Mouse (Mus musculus) limb, embryonic 15.5 days (tissue): Measurements from ENCODE around the gene Klhl29. TPM values are rescaled to one million over a fixed set of nuclear protein-coding genes. Genes with fewer than 3 reads are reported as not detected.
A peak's percentile ranks its signal among the peaks of the same experiment; 100 is the strongest.

Experiments used
- ATAC-seq: fragments of 200-750 bp; cut with Nextera tagmentation; 2 replicates; pipeline ENCODE4 v1.8.0; 2017; ENCODE audit warnings: low read depth, moderate TSS enrichment; ENCODE audit not compliant: insufficient number of reproducible peaks, low FRiP score, low TSS enrichment
- H3K27ac ChIP-seq: fragments of 300-500 bp; sonication (generic); 2 replicates; pipeline ENCODE4 v1.5.1; 2015; ENCODE audit warnings: moderate library complexity, mild to moderate bottlenecking, inconsistent platforms
- H3K27me3 ChIP-seq: fragments of 300-500 bp; sonication (generic); 2 replicates; pipeline ENCODE4 v1.6.1; 2015; ENCODE audit warnings: inconsistent platforms
- H3K36me3 ChIP-seq: fragments of 300-500 bp; sonication (generic); 2 replicates; pipeline ENCODE4 v1.6.1; 2015; ENCODE audit warnings: inconsistent platforms
- H3K4me1 ChIP-seq: fragments of 300-500 bp; sonication (generic); 2 replicates; pipeline ENCODE4 v1.6.1; 2015; ENCODE audit warnings: inconsistent platforms
- H3K4me2 ChIP-seq: fragments of 300-500 bp; sonication (generic); 2 replicates; pipeline ENCODE4 v1.6.1; 2015; ENCODE audit warnings: mild to moderate bottlenecking, inconsistent platforms
- H3K4me3 ChIP-seq: fragments of 300-500 bp; sonication (generic); 2 replicates; pipeline ENCODE4 v1.5.1; 2015; ENCODE audit warnings: mild to moderate bottlenecking, inconsistent platforms
- H3K9ac ChIP-seq: fragments of 300-500 bp; sonication (generic); 2 replicates; pipeline ENCODE4 v1.6.1; 2015; ENCODE audit warnings: inconsistent platforms
- H3K9me3 ChIP-seq: fragments of 300-500 bp; sonication (generic); 2 replicates; pipeline ENCODE4 v1.6.1; 2016; ENCODE audit warnings: inconsistent platforms
- WGBS: fragments of 180-500 bp; shearing (Covaris S2); methylation state at CpG from one replicate; pipeline ENCODE4 v1.1.7; 2015; 5-methylcytosine and 5-hydroxymethylcytosine counted together
- polyA plus RNA-seq: library from polyadenylated mRNA; unstranded; fragments of >200 nt; fragmentation: Nextera tagmentation; extraction: Ambion mirVana; gene quantifications from 2 replicates; pipeline ENCODE4 v1.2.1, GENCODE M21; 2015

Gene Klhl29
- polyA plus RNA-seq, result 1.3 and 2.2 TPM in 2 replicates

DNA sequence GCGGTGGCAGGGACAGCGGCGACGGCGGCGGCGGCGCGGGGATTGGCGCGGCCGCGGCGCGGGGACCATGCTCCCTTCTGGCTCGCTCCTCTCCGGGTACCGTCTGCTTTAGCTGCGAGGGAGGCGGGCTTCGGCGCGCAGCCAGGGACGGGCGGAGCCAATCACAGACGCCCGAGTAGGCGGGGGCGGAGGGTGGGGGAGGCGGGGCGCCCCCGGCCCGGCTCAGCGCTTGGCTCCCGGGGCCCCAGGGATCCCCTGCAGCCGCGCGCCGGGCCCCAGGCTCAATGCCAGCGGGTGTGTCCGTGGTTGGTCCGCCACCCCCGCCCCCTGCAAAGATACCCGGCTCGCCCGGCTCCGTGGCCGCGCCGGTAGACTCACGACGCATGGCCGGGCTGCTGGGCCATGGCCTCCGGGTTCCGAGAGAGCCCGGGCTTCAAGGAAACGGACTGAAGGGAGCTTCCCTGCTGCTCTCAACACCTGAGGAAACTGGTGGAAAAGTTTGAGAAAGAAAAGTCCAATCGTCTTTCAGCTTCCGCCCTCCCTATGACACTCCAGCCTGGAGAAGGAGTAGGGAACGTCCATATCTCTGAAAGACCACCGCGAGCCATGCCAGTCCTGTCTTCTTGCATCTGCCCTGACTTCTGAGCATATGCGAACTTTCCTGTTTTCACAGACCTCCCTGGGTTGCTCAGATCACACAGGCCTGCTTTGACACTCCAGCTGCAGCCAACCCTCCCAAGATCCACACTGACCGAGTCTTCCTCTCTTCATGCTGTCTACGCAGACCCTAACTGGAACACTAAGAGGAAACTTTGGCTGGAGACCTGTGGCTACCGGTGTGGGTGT lies at the start of gene Klhl29:
TSS of gene Klhl29 (minus strand) at position 67 of the 846 bp plus-strand sequence.
- 2% methylated on average over 61 of the region's 66 CpGs for WGBS
- no peaks in the 10 kb centered on the region for H3K27me3 ChIP-seq
- no peaks in the 10 kb centered on the region for H3K9me3 ChIP-seq

DNA sequence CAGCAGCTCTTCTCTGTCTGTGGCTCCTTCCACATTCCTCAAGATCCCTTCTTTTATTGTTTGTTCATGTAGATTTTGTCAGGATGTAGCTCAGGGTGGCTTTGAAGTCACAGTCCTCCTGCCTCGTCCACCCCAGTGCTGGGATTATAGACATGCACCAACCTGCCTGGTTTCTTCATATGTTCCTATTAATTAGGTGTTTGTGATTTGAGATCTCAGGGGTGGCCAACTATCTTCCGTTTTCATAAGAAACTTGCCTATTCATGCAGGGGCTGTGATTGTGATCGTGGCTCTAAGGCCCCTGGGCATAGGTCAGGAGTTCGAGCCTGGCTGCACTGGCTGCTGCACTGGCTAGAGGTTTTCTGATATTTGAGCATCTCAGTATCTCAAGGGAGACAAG lies 49.8 kb upstream of the Klhl29 start:
- H3K9ac ChIP-seq, result no peak overlapping the region
- no peak overlapping the region for H3K27ac ChIP-seq
- no peak overlapping the region for H3K4me2 ChIP-seq
- WGBS, result 53% methylated on average over 4 of the region's 4 CpGs
- H3K4me3 ChIP-seq, result no peak overlapping the region
- no peaks in the 10 kb centered on the region for H3K36me3 ChIP-seq
- no peak for ATAC-seq
- no peaks in the 10 kb centered on the region for H3K4me1 ChIP-seq
- H3K27me3 ChIP-seq, result no peaks in the 10 kb centered on the region
- no peaks in the 10 kb centered on the region for H3K9me3 ChIP-seq

More for the DNA sequence above, at the start of gene Klhl29:
- Histone ChIP-seq H3K9ac (peak within 1 kb of the TSS; percentile 82), H3K36me3 (no peaks in the 10 kb centered on the region), H3K4me2 (peak within 1 kb of the TSS; percentile 96), H3K27ac (peak within 1 kb of the TSS; percentile 89), H3K4me3 (peak within 1 kb of the TSS; percentile 92), H3K4me1 (peaks cover 20% of the 10 kb centered on the region)
- peak; percentile 90 for ATAC-seq

DNA sequence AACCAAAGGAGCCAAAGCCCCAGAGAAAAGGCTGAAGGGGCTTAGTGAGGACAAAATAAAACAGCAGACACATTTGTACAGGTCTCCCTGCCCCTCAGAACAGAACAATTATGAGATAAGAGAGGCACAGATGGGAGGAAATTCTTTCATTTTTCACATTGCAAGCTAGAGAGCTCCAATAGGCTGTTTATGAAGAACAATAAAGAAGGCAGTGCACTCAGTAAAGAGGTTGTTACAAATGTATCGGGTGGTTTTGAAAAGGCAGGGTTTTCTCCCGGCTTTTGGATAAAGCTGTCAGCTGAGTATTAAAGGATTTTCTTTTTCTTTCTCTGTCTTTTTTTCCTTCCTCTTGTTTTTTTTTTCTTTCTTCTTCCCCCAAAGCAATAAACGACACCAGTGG lies 40.3 kb upstream of the Klhl29 start:
- Histone ChIP-seq H3K27me3 (no peaks in the 10 kb centered on the region), H3K27ac (no peak overlapping the region), H3K9me3 (no peaks in the 10 kb centered on the region), H3K4me3 (no peak overlapping the region), H3K4me2 (no peak overlapping the region), H3K4me1 (peaks cover 12% of the 10 kb centered on the region), H3K36me3 (no peaks in the 10 kb centered on the region), H3K9ac (no peak overlapping the region)
- 48% methylated on average over 3 of the region's 3 CpGs for WGBS
- no peak for ATAC-seq

DNA sequence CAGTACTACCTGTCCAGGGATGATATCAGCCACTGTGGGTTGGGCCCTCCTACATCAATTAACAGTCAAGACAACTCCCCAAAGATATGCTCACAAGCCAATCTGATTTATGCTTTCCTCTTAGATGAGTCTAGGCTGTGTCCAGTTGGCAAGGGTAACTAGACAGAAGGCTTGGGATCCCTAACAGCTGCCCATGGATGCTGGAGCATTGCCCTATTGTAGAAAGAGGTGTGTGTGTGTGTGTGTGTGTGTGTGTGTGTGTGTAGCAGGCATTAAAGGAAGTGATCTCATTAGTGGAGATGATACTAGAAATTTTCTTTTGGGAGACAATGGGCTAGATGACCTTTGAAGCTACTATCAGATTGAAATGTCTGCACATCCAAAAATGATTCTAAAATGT lies 38.5 kb upstream of the Klhl29 start:
- Histone ChIP-seq H3K4me3 (no peak overlapping the region), H3K27ac (no peak overlapping the region), H3K9ac (no peak overlapping the region), H3K4me1 (peaks cover 24% of the 10 kb centered on the region), H3K27me3 (no peaks in the 10 kb centered on the region), H3K9me3 (no peaks in the 10 kb centered on the region), H3K36me3 (no peaks in the 10 kb centered on the region), H3K4me2 (no peak overlapping the region)
- no peak for ATAC-seq

DNA sequence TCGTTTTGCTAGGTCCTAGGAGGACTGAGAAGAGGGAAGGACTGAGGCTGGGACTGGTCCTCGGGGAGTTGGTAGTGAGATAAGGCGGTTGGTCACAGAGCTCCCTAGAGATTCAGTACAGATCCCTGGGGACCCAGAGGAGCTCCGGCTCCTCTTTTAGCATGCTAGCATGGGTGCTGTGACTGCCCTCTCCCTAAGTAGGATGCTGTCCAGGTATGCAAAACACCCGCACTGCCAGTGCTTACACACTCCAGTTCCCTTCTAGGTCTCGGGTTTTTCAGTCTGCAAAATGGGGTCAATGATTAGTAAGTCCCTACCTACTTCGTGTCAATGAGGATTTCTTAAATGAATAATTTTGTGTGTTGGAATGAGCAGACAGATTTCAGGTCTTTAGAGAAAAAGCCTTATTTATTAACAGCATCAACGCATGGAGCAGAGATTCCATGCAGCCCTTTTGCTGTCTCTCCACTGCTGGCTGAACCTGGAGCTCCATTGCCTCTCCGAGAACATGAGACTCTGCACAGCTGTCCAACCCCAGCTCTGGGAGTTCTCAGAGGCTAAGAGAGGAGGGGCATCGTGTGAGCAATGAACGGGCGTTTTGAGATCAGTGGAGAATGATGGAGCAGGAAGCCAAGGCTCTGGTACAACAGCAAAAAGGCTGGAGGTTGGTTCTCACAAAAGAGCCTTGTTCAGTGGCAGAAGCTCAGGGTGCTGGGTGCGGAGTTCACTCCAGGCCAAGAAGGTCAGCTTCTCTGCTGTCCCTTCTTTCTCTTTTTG lies 36.5 kb upstream of the Klhl29 start:
- H3K4me1 ChIP-seq, result peaks cover 24% of the 10 kb centered on the region
- no peaks in the 10 kb centered on the region for H3K27me3 ChIP-seq
- H3K36me3 ChIP-seq, result no peaks in the 10 kb centered on the region
- ATAC-seq, result no peak
- H3K27ac ChIP-seq, result no peak overlapping the region
- no peak overlapping the region for H3K4me2 ChIP-seq
- H3K4me3 ChIP-seq, result no peak overlapping the region
- H3K9ac ChIP-seq, result no peak overlapping the region
- H3K9me3 ChIP-seq, result no peaks in the 10 kb centered on the region
- WGBS, result 72% methylated on average over 13 of the region's 13 CpGs

DNA sequence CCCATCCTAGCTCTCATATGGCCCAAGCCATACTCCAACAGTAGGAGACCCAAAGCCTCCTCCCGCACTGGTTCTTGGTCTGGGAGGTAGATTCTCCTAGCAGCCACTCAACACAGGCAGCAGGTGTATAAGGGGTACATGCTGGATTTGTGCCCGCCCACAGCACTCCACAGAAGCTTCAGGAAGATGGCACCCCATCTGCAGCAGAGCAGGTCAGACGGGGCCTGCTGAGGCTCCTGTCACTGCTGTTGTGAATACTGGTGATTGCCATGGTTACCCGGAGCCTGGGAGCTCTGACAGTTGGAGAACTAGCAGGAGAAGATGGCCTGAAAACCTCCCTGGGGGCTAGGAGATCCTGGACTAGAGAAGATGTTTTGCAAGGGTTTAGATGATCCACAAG lies 35.9 kb upstream of the Klhl29 start:
- WGBS, result 83% methylated on average over 4 of the region's 4 CpGs
- Histone ChIP-seq H3K9me3 (no peaks in the 10 kb centered on the region), H3K27ac (no peak overlapping the region), H3K4me2 (no peak overlapping the region), H3K36me3 (no peaks in the 10 kb centered on the region), H3K9ac (no peak overlapping the region), H3K27me3 (no peaks in the 10 kb centered on the region), H3K4me1 (peaks cover 24% of the 10 kb centered on the region), H3K4me3 (no peak overlapping the region)
- ATAC-seq, result no peak

DNA sequence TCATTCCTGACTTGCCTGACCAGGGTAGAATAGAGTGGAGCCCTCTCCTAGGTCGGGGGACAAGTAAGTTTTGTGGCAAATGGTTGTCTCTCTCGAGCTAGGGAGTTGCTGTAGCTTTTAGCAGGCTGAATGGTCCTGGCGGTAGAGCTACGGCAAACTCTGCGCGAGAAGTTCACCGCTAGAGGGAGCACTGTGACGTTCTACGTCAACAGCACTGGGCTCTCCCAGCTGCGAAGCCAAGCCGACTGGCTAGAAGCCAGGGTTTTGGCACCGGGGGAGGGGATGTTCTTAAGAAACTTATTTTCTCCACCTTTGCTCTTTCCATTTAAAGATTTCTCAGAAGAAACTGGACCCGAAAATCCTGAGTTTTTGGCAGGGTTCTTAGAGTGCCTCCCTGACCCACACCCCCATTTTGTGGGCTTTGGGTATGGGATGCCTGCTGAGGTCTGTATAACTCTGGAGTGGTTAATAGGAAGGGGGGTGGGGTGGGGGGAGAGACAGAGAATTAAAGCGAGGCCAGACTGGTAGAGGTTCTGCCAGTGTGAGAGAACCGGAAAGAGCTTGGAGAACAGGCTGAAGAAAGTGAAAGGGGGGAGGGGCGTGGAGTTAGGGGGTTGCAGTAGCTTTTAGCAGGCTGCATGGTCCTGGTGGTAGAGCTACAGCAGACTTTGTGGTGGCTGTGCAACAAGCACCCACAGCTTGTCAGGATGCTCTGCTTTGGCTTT lies 35.1 kb upstream of the Klhl29 start:
- WGBS, result 3% methylated on average over 16 of the region's 16 CpGs

DNA sequence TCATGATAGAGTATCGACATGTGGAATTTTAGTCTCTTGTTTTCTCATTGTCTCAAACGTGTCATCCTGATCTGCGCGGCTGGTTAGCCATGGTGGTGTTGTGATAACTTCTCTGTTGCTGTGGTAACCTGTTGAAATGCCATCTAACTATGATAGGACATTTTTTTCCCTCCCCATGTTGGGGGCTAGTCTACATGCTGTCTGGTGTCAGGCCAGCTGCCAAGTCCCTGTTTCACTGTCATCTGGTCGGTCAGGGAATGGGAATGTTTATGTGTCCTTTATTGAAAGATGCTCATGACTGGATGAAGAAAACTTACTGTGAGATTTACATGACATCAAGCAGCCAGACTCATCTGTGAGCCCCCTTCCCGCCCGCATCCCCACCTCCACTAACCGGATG lies 31.7 kb upstream of the Klhl29 start:
- Histone ChIP-seq H3K27me3 (no peaks in the 10 kb centered on the region), H3K4me2 (no peak overlapping the region), H3K9ac (no peak overlapping the region), H3K36me3 (no peaks in the 10 kb centered on the region), H3K9me3 (no peaks in the 10 kb centered on the region), H3K27ac (no peak overlapping the region), H3K4me1 (peaks cover 20% of the 10 kb centered on the region), H3K4me3 (no peak overlapping the region)
- no peak for ATAC-seq
- 83% methylated on average over 8 of the region's 8 CpGs for WGBS

More for the DNA sequence above, 35.1 kb upstream of the Klhl29 start:
- Histone ChIP-seq H3K4me1 (peaks cover 22% of the 10 kb centered on the region), H3K9me3 (no peaks in the 10 kb centered on the region), H3K4me3 (peak overlapping the region; percentile 19), H3K9ac (no peak overlapping the region), H3K4me2 (peak overlapping the region; percentile 46), H3K27ac (no peak overlapping the region; the same call in 1 of the 2 replicates), H3K27me3 (no peaks in the 10 kb centered on the region), H3K36me3 (no peaks in the 10 kb centered on the region)
- peak; percentile 88 for ATAC-seq

DNA sequence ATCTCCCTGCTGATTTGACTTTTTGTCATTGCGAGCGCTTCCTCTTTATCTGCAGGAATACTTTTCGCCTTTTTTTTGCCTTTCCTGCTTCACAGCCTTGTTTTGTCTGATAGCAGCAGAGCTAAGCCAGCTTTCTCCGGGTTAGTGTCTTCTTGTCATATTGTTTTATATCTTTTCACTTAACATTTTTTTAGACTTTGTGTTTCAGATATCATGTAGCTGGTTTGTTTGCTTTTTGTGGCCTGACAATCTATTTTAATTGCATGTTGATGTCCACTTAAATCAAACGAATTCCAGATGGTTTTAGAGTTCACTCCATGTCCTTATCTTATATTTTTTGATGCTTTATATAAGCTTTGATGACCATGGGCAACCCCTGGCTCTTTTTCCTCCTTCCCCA lies 21.9 kb upstream of the Klhl29 start:
- Histone ChIP-seq H3K36me3 (no peaks in the 10 kb centered on the region), H3K9me3 (no peaks in the 10 kb centered on the region), H3K9ac (no peak overlapping the region), H3K4me3 (no peak overlapping the region), H3K27me3 (no peaks in the 10 kb centered on the region), H3K27ac (no peak overlapping the region), H3K4me2 (no peak overlapping the region), H3K4me1 (peaks cover 7% of the 10 kb centered on the region; the same call in 1 of the 2 replicates)
- 62% methylated on average over 5 of the region's 5 CpGs for WGBS
- ATAC-seq, result no peak

DNA sequence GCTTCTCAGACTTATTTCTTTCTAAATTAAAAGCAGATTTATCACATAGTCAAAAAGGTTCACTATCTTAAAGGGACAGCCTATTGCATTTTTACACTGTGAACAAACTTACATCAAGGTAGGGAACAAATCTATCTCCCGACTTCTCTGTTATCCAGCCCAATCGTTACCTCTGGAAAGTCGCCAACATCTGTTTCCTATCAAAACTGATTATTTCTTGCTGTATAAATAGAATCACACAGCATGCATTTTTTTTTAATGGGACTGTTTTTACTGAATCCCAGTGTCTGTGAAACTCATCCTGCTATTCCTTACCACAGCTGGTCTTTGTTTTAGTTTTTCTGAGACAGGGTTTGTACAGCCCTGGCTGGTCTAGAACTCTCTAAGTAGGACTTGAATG lies 19.7 kb upstream of the Klhl29 start:
- no peak overlapping the region for H3K27ac ChIP-seq
- H3K36me3 ChIP-seq, result no peaks in the 10 kb centered on the region
- H3K4me3 ChIP-seq, result no peak overlapping the region
- no peak overlapping the region for H3K4me2 ChIP-seq
- no peaks in the 10 kb centered on the region for H3K9me3 ChIP-seq
- no peak for ATAC-seq
- H3K27me3 ChIP-seq, result no peaks in the 10 kb centered on the region
- H3K4me1 ChIP-seq, result peaks cover 7% of the 10 kb centered on the region; the same call in 1 of the 2 replicates
- 18% methylated on average over 3 of the region's 3 CpGs for WGBS
- no peak overlapping the region for H3K9ac ChIP-seq

DNA sequence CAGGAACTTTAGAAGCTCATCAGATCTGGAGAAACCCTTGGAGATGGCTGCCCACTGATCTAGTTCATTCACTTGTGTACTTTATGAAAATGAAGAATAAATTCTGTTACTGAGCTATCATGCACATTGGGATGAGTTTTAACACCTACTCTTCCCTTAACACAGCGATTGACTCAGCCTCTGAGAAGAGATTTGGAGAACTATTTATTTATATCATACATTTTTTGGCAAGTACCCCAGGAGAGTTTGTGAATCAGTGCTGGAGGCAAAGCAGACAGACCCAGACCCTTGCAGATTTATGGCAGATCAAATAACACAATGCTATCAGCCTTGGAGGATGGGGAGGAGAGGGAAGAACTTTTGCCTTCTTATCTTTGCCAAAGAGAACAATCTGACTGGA lies 11.6 kb upstream of the Klhl29 start:
- H3K36me3 ChIP-seq, result no peaks in the 10 kb centered on the region
- 73% methylated on average over 1 of the region's 1 CpGs for WGBS
- H3K9ac ChIP-seq, result no peak overlapping the region
- H3K4me2 ChIP-seq, result no peak overlapping the region
- no peak overlapping the region for H3K4me3 ChIP-seq
- no peak overlapping the region for H3K27ac ChIP-seq
- no peaks in the 10 kb centered on the region for H3K4me1 ChIP-seq
- ATAC-seq, result no peak
- no peaks in the 10 kb centered on the region for H3K9me3 ChIP-seq
- H3K27me3 ChIP-seq, result no peaks in the 10 kb centered on the region

DNA sequence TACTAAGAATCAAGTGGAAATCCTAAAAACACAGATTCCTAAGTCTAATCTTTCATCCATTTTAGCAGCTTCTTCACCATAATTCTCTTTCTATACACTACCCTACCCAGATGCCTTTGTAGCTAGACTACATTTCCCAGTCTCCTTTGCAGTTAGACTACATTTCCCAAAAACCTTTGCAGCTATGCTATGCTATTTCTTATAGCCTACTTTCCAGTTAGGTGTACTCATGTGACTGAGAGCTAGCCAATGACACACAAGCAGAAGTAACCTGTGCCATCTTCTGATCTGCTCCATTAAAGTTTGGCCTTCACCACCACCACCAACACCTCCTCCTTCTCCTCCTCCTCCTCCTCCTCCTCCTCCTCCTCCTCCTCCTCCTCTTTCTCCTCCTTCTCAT lies 11.2 kb upstream of the Klhl29 start:
- ATAC-seq, result no peak
- no peaks in the 10 kb centered on the region for H3K4me1 ChIP-seq

More for the DNA sequence above, 11.2 kb upstream of the Klhl29 start:
- no peaks in the 10 kb centered on the region for H3K9me3 ChIP-seq
- H3K27ac ChIP-seq, result no peak overlapping the region
- H3K4me2 ChIP-seq, result no peak overlapping the region
- no peaks in the 10 kb centered on the region for H3K27me3 ChIP-seq
- H3K4me3 ChIP-seq, result no peak overlapping the region
- no peaks in the 10 kb centered on the region for H3K36me3 ChIP-seq
- H3K9ac ChIP-seq, result no peak overlapping the region
